Mouse (Mus musculus) spleen, adult 2 months (tissue): Measurements from ENCODE around the gene 1700018F24Rik. TPM values are rescaled to one million over a fixed set of nuclear protein-coding genes. Genes with fewer than 3 reads are reported as not detected.
"Not testable (repeated sequence)": the region's sequence is repeated elsewhere in the genome, so short reads cannot be mapped to it uniquely, and the experiment has no call there.

ENCODE experiments used
- DNase-seq, 2 experiments: peaks; one replicate each; pipeline versions ENCODE4 v3.0.0 to v3.0.0-alpha.2; 2012 to 2021; ENCODE audit warnings: low spot score in 2 of 2, low read depth in 1 of 2
- H3K27ac ChIP-seq: fragments of 200-500 bp; 2 replicates; pipeline ENCODE4 v1.5.1; 2012; ENCODE audit warnings: low read length, inconsistent platforms; ENCODE audit not compliant: insufficient read depth
- H3K27me3 ChIP-seq: fragments of 200-500 bp; 2 replicates; pipeline ENCODE4 v1.6.1; 2012; ENCODE audit warnings: mild to moderate bottlenecking, moderate library complexity, low read length, inconsistent platforms; ENCODE audit not compliant: control insufficient read depth, insufficient read depth
- H3K36me3 ChIP-seq: fragments of 200-500 bp; 2 replicates; pipeline ENCODE4 v1.6.1; 2012; ENCODE audit warnings: mild to moderate bottlenecking, low read length, inconsistent platforms; ENCODE audit not compliant: control insufficient read depth, insufficient read depth
- H3K4me1 ChIP-seq: fragments of 200-500 bp; 2 replicates; pipeline ENCODE4 v1.6.1; 2011; ENCODE audit warnings: inconsistent platforms; ENCODE audit not compliant: control insufficient read depth, insufficient read depth, insufficient read length
- H3K4me3 ChIP-seq: fragments of 200-500 bp; 2 replicates; pipeline ENCODE4 v1.5.1; 2011; ENCODE audit warnings: mild to moderate bottlenecking, inconsistent platforms; ENCODE audit not compliant: insufficient read depth, insufficient read length; ENCODE audit errors: extremely low read depth
- CTCF ChIP-seq: fragments of 200-500 bp; IDR thresholded peaks from 2 replicates; pipeline ENCODE4 v1.5.1; 2011; ENCODE audit warnings: mild to moderate bottlenecking, inconsistent platforms; ENCODE audit not compliant: insufficient read depth, insufficient read length, insufficient replicate concordance; ENCODE audit errors: extremely low read depth
- POLR2A ChIP-seq: fragments of 200-500 bp; IDR thresholded peaks from 2 replicates; pipeline ENCODE4 v1.6.1; 2011; ENCODE audit warnings: low read depth, low read length, inconsistent platforms
- WGBS: fragments of 180-500 bp; shearing (Covaris S2); methylation state at CpG from one replicate; pipeline ENCODE4 v1.1.7; 2018; 5-methylcytosine and 5-hydroxymethylcytosine counted together
- polyA plus RNA-seq: library from polyadenylated mRNA; depleted of rRNA; stranded (reverse); fragments of >200 nt; gene quantifications from 2 replicates; pipeline ENCODE4 v1.2.3, GENCODE M21; 2012; rRNA removed

1700018F24Rik gene
- not detected in 2 replicates for polyA plus RNA-seq

DNA sequence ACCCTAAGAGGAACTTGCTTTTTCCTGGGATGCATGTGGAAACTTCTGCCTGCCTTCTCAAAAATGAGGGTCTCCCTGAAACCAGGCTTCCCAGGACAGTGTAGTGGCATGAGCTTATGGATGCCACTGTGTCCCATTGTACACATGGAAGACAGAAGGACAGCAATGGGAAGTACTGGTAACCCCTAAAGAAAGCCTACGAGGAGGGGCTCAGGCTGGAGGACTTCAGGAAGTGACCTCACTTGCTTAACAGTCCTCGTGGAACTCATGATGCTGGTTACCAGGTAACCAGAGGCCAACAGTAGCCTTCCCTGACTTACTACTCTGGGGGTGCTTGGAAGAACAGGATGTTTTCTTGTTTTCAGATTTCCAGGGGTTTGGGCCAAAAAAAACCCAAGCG is at the start of gene 1700018F24Rik:
TSS of gene 1700018F24Rik (plus strand) at position 301 of the 400 bp plus-strand sequence.
- not testable (repeated sequence) for H3K4me3 ChIP-seq, H3K4me1 ChIP-seq, H3K27ac ChIP-seq, DNase-seq, H3K27me3 ChIP-seq, H3K36me3 ChIP-seq
- WGBS: 42% methylated on average over 3 of the region's 3 CpGs

DNA sequence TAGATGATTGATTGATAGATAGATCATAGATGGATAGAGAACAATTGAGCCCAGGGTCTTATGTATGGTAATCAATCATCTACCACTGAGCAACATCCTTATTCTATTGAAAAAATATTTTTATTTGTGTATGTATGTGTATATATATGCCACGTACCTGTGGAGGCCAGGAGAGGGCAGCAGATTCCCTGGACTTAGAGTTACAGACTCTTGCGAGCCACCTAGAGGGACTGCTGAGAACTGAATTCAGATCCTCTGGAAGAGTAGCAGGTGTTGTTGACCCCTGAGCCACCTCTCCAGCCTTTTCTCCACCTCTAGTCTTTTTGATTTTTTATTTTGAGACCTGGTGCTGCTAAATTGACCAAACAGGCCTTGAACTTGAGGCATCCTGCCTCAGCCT is 44.3 kb upstream of the 1700018F24Rik start:
- no peaks in the 10 kb centered on the region for H3K36me3 ChIP-seq
- no peak overlapping the region for H3K4me3 ChIP-seq
- no peaks in the 10 kb centered on the region for H3K27me3 ChIP-seq
- no peaks in the 10 kb centered on the region for H3K4me1 ChIP-seq
- DNase-seq: no peak
- no peak for TF ChIP-seq POLR2A
- no peak for TF ChIP-seq CTCF
- WGBS: 71% methylated on average over 2 of the region's 2 CpGs
- H3K27ac ChIP-seq: no peak overlapping the region

- DNase-seq: no peak
- no peak overlapping the region for H3K4me3 ChIP-seq
- WGBS: 61% methylated on average over 3 of the region's 3 CpGs
- H3K36me3 ChIP-seq: no peaks in the 10 kb centered on the region
- no peak overlapping the region for H3K27ac ChIP-seq
- H3K4me1 ChIP-seq: no peaks in the 10 kb centered on the region
- no peak for TF ChIP-seq CTCF
- no peak for TF ChIP-seq POLR2A
- H3K27me3 ChIP-seq: no peaks in the 10 kb centered on the region
These were observed 39.4 kb upstream of the 1700018F24Rik start for GRCm38 (mm10) chr5:145003362-145003761.

DNA sequence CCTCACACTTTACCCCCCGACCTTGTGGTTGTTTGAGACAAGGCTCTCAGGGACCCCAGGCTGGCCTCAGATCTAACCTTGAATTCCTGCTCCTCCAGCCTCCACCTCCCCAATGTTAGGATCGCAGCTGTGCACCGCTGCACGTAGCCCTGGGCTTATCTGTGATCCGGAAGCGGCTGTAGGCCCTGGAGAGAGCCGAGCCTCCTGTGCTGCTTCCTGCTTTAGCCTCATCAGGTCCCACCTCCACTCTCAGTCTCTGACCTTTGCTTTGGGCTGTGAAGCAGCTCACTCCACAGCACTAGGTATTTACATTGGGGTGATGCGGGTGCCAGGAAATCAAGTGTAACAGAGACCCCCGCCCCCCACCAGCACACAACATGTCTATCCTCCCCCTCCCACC is 38.3 kb upstream of the 1700018F24Rik start:
- WGBS: 77% methylated on average over 9 of the region's 9 CpGs
- Histone ChIP-seq H3K27ac (no peak overlapping the region), H3K4me1 (no peaks in the 10 kb centered on the region), H3K36me3 (no peaks in the 10 kb centered on the region), H3K4me3 (no peak overlapping the region), H3K27me3 (no peaks in the 10 kb centered on the region)
- no peak for DNase-seq
- TF ChIP-seq CTCF (no peak), POLR2A (no peak)

GRCm38 (mm10) chr5:145005596-145005995 is 37.2 kb upstream of the 1700018F24Rik start:
- WGBS: 68% methylated on average over 6 of the region's 6 CpGs
- Histone ChIP-seq H3K36me3 (no peaks in the 10 kb centered on the region), H3K4me3 (no peak overlapping the region), H3K27ac (no peak overlapping the region), H3K4me1 (no peaks in the 10 kb centered on the region), H3K27me3 (no peaks in the 10 kb centered on the region)
- TF ChIP-seq CTCF (no peak), POLR2A (no peak)
- no peak for DNase-seq

DNA sequence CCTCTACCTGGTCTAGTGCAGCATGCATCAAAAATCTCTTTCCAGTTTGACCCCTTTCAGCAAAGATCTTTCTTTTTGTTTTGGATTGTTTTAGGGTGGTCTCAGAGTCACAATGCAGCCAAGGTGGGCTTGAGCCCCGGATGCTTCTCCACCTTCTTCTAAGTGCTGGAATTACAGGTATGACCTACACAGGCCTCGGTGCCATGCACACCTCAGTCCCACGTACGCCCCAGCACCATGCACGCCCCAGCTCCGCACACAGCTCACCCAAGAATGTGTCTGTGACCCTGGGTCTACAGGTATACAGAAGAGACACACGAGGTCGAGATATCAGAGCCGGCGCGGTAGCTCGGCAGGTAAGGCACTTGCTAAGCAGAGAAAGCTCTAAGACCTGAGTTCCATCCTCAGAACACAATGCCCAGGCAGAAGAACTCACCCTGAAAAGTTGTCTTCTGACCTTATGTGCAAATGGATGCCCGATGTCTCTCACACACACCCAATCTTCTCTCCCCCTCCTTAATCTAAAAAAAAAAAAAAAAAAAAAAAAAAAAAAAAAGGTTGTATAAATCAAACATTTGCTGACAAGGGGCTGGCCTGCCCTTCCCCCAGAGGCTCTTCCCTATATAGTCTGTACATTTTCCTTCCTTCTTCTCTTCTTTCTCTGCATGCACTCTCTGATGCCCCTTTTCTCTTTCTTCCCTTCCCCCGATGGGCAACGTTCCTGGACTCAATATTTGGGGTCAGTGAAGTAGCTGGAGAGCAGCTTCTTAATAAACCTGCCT is 33.7 kb upstream of the 1700018F24Rik start:
- H3K4me1 ChIP-seq: no peaks in the 10 kb centered on the region
- H3K36me3 ChIP-seq: no peaks in the 10 kb centered on the region
- no peak for DNase-seq
- no peak for TF ChIP-seq POLR2A
- TF ChIP-seq CTCF: no peak
- H3K27me3 ChIP-seq: no peaks in the 10 kb centered on the region
- H3K4me3 ChIP-seq: no peak overlapping the region
- 90% methylated on average over 15 of the region's 15 CpGs for WGBS
- no peak overlapping the region for H3K27ac ChIP-seq

GRCm38 (mm10) chr5:145014278-145014677 is 28.5 kb upstream of the 1700018F24Rik start:
- H3K27me3 ChIP-seq: no peaks in the 10 kb centered on the region
- WGBS: 93% methylated on average over 1 of the region's 1 CpGs
- no peaks in the 10 kb centered on the region for H3K36me3 ChIP-seq

DNA sequence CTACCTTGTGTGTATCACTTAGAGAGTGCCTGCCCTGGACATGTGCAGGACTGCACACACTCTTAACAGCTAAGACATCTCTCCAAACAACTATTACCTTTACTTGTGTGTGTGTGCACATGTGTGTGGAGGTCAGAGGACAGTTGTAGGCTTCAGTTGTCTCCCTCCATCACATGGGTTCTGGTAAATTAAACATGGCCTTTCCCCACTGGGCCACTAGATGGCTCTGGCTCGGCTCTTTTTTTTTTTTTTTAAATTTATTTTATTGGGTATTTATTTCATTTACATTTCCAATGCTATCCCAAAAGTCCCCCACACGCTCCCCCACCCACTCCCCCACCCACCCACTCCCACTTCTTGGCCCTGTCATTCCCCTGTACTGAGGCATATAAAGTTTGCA is 26.0 kb upstream of the 1700018F24Rik start:
- 23% methylated on average over 2 of the region's 2 CpGs for WGBS
- DNase-seq, H3K36me3 ChIP-seq, H3K27ac ChIP-seq, H3K4me1 ChIP-seq, H3K27me3 ChIP-seq, H3K4me3 ChIP-seq: not testable (repeated sequence)

More at GRCm38 (mm10) chr5:145014278-145014677, 28.5 kb upstream of the 1700018F24Rik start:
- DNase-seq: no peak
- H3K27ac ChIP-seq: no peak overlapping the region
- TF ChIP-seq POLR2A (no peak), CTCF (no peak)
- no peak overlapping the region for H3K4me3 ChIP-seq
- no peaks in the 10 kb centered on the region for H3K4me1 ChIP-seq

DNA sequence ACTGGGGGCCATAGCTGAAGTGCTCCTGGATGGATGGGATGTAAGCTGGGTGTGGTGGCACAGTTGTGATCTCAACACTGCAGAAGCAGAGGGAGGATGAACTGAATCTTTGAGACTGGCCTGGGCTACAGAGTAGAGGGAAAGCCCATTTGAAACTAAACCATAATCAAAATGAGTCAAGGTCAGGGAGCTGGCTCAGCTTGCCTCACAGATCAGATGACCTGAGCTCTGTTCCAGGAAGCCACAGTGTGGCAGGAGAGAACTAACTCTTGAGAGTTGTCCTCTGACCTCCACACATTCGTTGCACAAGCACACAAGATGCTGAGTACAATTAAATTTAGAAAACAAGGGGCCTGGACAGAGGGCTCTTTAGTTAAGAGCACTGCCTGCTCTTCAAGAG is 22.5 kb upstream of the 1700018F24Rik start:
- H3K36me3 ChIP-seq, H3K27me3 ChIP-seq, H3K27ac ChIP-seq, H3K4me3 ChIP-seq, DNase-seq, H3K4me1 ChIP-seq: not testable (repeated sequence)
- WGBS: 12% methylated on average over 1 of the region's 1 CpGs

DNA sequence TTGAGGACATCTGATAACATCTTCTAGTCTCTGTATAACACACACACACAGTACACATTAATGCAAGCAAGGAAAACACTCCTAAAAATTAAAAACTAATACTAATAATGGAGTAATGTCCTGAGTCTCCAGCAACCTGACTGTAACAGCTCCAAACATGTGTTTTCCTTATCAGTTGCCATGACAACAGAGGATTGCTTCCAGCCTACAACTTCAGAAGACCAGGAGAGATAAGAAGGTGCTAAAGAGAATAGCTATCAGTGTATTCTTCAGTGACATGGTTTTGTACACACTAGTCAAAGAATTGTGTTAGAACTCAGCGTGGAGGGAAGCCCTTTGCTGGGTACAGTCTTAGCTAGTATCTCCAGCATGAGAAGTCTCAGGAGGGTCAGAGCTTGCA is 22.1 kb upstream of the 1700018F24Rik start:
- WGBS: 89% methylated on average over 1 of the region's 1 CpGs
- H3K4me1 ChIP-seq, DNase-seq, H3K4me3 ChIP-seq, H3K27me3 ChIP-seq, H3K27ac ChIP-seq, H3K36me3 ChIP-seq: not testable (repeated sequence)
